Mouse (Mus musculus): Measurements from ENCODE around the gene Kcna1.

Gene Kcna1

DNA sequence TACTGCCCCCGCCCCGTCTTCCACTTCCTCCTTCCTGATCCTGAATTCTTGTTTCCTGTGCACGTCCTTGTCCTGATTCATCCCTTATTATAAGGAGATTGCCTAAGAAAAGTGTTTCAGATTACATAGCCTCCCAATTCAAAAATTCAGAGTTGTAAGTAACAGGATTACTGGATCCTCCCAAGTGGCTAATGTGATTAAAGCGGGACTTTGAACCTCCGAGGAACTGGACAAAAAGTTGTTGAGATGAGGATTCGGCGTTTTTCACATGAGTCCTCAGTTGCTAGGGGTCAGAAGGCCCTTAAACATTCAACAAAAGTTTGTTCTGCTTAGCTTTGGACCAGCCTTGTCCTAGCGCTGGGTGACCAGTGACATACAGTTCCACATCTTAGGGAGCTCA lies at the start of gene Kcna1:
Gene Kcna1 (minus strand): TSS at position 4 of the 400 bp plus-strand sequence.
- no peak for DNase-seq

DNA sequence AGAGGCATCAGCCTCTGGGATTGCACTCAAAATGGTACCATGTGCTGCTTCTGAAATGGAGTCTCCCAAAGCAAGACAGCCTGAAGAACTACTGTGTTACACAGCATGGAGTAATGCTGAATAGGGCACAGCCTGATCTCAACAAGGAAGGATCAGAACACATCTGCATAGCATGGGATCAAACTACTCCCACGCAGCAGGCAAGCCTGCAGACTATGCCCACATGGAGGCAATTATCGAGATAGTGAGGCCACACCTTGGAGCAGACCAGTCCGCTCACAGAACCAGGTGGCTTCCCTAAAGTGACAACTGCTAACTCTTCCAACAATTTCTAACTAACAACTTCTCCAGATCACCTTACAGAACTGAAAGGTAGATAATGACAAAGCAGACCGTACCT lies 40.9 kb upstream of the Kcna1 start:
- no peak for DNase-seq

DNA sequence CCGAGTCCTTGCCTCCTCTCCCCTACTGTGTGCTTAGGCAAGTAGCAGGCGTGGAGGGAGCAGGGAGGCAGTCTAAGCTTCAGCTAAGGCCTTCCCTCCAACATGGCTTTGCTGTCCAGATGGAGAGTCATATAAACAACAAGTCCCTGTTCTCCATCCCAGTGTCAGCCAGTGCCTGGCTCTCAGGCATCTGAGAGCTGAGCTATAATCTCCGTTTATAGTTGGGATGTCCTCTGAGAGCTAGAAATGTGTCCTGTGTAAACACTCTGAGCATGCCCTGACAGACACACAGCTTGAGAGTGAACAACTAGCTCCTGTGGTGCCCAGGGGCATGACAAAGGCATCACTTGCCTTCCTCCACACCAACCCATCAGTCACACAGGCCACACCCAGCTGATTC lies 39.0 kb upstream of the Kcna1 start:
- DNase-seq: no peak

DNA sequence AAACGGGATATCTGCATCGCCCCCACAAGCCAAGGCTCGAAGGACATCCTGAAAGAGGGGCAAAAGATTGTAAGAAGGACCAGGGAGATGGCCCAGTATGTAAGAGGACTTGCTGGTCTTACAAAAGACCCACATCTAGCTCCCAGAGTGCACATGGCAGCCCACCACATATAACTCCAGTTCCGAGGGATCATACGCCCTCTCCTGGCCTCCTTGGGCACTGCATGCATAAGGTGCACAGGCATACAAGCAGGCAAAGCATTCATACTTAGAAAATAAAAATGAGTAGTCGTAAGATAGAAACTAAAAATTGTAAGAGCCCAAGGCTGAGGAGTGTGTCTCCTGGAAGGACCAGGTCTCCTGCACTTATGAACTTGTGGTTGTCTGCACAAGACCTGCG lies 32.8 kb upstream of the Kcna1 start:
- peak; percentile 31 for DNase-seq

DNA sequence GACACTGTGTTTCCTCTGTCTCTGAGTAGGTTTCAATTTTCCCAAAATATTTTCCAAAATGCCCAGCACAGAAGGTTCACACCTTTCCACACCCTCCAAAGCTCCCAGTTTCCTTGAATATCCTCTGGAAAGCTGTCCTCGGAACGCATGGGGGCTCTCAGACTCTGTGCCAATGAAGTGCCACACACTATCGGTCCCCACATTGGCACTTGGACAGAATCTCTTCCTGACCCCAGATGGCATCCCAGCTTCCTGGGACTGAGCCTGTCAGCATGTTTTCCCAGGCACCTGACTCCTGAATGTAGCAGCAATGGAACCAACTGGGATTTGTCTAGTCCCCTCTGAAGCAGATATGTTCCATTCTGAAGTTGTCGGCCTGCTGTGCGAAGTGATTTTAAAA lies 20.8 kb upstream of the Kcna1 start:
- DNase-seq: peak; percentile 84

DNA sequence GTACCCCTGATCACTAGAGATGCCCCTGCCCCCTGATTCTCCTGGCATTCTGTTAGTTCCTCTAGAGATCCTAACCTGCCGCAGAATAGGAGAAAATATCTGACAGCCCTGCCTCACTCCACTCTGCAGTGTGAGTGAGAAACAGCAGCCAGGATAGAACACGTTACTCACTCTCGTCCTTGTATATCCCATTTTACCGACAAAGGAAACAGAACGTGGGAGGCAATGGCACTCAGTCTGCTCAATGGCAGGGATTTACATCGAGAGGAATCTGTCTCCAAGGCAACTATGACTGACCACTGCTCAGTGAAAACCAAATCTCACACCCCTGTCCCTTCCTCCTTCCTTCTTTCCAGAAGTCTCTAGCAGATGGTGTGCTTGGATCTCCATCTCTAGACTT lies 19.9 kb upstream of the Kcna1 start:
- DNase-seq: no peak

DNA sequence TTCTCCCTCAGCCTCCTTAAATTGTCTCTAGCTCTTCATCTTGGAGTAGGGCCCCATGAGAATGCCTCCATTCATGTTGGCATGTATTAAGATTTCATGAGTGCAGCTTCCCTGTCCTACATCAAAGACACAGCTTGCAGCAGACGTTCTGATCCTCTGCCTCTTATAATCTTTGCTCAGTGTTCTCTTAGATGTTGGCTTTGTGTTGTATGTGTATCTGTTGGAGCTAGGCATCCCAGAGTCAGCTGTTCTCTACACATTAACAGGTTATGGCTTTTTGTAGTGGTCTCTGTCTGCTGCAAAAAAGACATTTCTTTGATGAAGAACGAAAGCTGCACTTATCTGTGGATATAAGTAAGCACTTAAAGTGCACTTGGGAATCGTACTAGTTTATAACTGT lies 18.4 kb upstream of the Kcna1 start:
- no peak for DNase-seq

DNA sequence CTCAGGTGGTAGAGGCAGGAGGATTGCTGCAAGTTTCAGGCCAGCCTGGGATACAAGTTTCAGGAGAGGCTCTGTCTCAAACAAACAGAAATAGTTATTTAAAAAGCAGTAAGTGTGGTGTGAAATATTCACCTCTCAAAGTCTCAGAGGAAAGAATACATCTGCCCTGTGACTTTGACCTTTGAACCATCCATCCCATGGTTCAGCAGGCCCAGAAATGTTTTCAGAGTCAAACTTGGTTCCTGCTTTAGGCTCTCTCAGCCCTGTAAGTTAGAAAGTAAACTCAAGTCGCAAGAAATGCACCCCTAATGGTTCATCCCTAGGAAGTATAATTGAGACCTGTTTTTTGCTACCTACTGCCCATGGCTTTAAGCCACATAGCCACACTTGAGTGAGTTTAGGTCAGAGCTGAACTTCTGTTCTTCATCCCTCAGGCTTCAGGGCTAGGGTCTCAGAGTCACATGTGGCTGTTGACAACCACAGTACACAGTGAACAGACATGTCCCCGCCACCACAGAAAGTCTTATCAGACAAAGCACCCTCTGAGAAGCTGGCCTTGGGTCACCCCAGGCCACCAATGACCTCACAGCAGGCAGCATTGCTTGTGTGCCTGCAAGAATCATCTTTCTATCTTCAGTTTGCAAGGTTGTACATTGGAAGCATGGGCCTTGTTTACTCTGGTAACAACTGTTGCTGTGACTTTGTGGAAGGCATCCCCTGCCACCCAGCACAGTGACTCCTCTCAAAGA lies 11.6 kb upstream of the Kcna1 start:
- no peak for DNase-seq

DNA sequence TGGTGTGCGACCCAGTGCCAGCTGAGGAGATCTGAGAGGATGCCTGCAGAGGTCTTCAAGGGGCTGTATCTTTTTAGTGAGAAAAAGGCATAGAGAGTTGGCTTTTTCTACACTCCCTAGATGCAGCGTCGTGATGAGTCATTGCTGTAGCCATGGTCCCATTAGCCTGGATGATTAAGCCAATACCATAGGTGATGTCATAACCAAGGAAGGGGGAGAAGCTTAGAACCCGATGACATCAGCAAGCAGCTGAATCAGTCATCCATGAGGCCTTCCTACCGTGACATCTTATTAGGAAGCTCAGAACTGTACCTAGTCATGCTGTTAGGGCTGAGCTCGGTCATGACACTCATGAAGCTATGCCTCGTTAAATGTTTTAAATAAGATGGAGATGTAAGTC lies 7.4 kb upstream of the Kcna1 start:
- DNase-seq: no peak

DNA sequence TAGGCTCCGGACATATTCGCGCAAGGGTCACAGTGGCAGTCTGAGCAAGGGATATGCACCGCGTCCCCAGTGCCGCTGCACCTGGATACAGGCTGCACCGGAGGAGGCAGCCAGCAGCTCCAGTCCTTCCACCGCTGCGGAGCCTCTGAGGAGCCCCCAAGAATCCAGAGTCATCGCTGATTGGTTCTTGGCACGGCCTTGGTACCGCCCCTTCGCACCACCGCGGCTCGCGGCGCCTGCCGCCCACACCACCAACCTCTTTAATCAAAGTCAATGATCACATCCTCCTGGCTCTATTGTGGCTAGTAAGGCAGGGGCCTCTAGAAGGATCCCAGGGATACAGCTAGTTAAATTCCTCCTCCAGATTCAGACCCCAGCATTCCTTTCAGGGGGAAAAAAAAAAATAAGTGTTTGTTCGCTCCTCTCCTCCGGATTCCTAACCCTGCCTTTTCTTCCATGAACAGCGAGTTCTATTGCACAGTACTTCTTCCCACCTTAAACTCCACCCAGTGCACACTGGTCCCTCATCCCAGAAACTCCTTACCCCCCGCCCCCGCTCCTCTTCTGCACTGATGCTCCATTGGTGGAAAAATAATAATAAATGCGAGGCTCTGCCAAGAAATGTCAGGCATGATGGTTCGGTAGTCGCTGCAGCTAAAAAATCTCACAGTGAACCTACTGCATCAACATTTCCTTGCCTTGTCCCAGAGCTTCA lies 383 bp downstream of the Kcna1 start:
- DNase-seq: peak; percentile 90

DNA sequence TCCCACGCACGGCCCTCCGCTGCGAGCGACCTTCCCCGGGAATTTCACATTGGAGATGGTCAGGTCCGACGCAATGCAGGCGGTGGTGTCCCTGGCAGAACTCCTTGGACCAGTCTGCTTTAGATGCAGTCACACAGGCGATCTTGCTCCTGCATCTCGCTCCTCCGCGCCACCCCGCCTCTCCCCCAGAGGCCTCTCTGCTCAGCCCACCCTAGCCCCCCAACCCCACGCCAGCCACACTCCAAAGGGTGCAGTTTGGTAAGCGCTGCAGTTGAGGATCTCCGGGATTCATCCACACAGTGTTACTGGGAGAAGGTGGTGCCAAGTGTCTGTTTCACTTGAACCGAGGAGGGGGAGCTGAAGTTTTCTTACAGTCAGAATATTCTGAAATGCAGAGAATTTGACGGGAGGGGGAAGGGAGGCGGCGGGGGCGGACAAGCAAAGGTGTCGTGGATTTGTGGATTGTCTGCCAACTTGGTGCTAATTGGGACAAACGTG lies 1.1 kb downstream of the Kcna1 start:
- peak; percentile 86 for DNase-seq

DNA sequence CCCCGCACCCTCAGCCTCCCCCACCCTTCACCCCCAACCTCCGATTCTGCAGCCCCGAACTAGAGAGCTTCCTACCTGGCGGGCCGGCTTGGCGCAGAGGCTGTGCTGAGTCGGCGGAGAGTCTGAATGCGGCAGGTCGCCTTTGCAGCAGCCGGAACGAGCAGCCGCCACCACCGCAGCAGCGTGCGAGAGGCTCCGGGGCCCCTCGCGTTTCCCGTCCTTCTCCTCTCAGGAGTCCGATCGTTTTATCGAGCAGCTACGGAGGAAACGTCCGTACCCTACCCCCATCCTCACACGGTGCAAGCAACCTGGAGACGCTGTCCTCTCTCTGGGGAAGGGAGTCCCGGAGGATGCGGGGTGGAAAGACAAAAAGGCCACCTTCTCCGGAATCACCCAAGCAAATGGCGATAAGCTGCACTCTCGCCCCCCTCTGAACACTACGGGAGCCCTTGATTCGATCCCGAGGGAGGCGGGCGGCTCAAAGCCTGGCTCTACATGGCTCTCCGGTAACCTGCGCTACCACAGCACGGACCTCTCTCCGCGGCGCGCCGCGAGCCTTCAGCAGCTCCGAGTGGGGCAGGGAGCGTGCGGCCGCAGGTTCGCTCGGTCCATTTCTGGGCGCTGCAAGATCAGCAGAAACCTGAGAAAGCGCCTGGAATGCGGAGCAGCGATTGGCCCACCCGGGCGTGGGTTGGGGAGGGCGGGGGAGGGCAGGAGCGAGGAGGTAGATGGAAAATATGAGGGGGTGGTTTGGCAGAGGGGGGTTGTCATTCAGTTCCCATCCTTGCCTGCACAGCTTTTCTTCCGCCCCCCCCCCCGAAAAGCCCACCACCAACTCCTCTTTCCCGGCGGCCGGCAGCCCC lies 1.8 kb downstream of the Kcna1 start:
- DNase-seq: peak; percentile 88

DNA sequence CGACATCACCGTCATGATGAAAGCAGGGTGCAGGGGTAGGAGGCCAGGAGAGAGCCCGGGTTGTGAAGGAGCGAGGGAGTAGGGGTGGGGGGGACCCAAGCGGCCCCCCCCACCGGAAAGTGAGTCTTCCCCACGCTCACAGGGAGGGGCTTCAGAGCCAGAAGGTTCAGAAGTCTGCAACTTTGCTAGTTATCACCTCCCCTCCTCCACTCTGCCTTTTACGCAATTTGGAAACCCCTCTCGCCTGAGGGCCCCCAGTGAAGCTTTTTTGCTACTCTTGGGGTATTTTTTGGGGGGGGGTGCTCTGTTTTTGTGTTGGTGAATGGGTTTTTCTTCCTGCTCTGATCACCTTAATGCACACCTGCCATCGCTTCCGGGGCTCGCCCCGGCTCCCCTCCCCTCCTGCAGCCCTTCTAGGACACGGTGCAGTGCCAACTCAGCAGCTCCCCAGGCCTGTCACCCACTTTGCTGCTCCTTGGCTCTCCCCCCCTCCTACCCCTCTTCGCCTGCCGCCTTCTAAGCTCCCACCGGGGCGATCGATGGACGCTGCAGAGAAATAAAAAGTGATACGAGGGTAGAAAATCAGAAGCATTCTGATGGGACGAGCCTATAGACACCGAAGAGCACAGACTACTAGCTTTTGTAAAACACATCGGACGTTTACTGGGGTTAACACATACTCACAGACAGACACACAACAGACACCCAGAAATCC lies 2.7 kb downstream of the Kcna1 start:
- peak; percentile 77 for DNase-seq

DNA sequence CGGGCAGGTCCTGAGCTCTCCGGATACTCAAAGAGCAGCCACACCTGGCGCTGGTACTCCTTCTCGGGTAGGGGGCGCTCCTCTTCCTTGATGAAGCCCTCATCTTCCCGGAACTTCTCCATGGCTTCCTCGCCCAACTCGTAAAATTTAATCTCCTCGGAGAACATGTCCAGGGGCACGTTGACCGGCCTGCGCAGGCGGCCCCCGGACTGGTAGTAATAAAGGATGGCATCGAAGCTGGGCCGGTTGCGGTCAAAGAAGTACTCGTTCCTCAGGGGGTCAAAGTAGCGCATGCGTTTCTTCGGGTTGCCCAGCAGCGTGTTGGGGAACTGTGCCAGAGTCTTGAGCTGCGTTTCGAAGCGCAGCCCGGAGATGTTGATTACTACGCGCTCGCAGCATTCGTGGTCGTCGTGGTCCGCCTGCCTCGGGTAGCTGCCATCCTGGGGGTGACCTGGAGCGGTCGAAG lies 3.3 kb downstream of the Kcna1 start:
- peak; percentile 82 for DNase-seq

DNA sequence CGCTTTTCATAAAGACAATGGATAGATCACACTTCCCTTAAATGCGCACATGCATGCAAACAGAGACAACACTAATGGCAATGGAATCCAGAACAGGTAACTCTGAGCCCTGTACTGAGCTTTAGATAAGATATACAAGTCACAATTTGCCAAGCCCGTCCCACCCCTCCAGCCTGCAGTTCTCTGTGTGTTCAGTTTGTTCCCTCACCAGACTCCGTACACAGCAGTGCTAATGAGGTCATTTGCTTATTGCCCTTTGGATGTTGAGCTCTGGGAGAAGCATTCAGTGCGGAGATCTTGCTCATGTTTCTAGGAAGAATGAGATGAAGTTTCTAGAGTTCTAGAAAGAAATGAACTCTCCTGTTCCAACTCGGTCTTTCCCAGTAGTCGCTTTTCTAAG lies 17.7 kb downstream of the Kcna1 start:
- no peak for DNase-seq

DNA sequence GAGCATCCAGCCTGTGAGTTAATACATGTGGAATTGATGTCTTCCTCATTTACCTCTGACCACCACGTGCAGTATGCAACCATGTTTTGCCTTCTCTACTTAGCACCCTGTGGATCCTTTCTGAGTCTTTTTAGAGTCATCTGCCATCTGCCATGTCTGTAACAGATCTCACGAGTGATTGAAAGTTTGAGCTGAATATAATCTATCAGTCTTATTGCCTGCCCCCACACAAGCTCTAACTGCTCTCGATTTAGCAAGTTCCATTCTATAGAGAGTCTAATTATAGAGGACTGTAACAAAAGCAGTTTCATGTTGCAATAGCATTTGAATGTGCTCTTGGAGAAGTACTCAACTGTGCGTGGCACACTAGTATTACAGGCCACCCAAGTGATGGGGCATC lies 27.7 kb downstream of the Kcna1 start:
- no peak for DNase-seq

DNA sequence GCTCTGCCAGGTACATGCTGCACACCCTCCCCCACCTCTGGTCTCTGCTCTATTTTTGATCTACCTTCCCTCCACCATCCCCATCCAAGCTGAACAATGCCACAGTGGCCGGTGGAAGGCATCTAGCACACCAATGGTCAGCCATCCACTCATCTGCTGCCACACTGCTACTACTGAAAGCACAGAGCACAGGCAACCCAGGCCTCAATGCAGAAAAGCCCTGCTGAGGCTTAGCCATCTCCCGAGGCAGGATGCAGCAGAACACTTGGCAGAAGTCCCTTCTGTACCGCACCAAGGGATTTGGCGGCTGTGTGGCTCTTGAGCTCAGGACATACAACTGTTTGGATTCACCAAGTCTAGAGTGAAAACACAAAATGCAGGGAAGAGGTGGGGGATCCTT lies 35.4 kb downstream of the Kcna1 start:
- DNase-seq: peak; percentile 71

DNA sequence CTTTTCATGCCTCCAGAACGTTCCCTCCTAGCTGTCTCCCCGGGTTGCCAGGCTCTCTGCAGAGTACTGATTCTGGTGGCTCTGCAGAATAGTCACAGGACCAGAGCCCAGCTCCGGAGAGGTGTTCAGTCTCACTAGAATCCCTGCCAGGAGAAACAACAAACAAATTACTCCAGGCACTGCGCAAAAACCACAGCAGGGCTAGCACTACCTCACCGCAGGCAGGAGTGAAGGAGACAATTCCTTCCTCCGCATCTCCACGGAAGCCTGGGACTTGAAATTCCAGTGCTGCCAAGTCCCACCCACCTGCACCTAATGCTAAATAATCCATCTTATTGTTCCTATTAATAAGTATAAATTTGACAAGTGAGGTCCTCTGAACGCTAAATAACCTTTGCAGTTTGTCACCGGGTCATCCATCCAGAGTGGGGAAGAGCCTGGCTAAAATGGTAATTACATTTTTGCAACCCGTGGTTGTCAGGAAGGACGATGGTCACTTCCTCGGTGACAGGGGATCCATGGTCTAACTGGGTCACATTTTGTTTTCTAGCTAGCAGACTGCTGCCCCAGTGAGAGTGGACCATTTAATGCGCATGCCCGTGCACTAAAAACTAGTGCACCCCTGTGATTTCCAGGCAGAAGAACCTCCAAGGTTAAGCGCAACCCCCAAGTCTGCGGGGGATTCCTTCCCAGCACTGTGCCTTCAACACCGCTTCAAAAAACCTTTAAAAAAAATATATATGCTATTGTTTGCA lies 36.8 kb downstream of the Kcna1 start:
- DNase-seq: peak; percentile 72

DNA sequence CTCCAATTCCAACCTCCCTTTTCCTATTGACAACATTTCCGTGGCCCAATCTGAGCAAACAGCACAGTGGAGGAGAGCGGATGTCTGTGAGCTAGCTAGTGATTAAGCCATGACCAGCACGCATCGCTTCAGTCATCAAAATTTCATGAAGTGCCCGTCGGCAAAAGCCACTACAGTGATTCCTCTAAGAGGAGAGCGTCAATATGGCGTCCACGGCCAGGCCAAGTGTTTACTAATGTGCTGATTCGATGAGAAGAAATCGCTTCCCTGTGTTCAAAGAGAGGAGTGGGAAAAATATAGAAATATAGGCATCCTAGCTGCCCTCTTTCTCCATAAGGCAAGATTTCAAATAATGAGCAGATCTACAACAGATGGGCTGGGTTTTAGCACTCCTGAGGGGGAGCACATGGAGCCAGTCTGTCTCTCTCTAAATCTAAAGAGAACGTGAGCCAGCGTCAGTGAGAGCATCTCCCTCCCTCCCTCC lies 44.3 kb downstream of the Kcna1 start:
- DNase-seq: peak; percentile 67

DNA sequence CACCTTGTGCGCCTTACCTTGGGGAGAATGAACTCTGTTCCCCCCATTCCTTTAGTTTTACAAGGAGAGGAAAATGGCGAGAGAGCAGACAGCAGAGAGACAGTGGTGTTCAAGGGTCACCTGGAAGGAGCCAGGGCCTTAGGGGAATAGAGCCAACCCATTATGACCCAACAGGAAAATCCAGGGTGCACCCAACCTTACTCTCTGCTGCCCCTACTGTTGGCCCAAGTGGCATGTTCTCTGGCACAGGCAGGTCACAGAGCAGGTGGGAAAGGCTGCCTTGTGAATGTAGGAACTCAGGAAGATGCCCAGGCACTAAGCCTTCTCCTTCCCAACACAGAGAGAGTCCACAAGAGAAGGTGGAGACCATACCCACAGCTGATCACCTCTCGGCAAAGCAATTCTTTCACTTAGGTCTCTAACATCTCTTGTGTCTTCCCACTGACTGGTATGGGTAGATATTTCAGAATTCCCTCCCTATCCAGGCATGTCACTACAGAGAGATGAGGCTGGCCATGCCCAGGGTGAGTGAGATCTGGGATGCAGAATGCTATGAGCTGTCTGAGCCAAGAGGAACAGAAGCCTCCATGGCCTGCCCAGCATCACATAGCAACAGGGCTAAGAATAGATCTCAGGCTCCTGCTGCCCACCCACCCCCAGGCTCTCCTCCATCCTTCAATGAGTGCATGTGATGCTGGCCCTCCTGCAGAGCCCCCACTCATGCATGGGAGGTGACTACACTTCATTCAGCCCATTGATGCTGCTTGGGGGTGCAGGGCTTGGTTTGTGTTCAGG lies 46.8 kb downstream of the Kcna1 start:
- DNase-seq: peak; percentile 79

DNA sequence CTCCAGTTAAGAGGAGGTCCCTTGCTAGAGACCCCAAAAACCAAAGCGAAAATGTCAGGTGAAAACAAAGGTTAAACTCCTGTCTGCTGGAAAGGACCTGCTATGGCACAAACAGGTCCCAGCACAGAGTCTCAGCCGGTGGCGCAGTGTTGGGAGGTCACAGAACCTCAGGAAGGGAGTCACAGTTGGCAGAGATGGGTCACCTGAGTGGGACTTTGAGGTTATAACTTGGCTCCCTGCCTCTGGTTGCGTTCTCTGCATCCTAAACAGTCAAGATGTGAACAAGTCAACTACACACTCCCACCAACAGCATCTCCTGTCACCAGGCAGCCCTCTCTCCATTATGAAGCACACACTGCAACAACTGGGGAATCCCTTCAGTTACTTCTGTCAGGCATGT lies 48.4 kb downstream of the Kcna1 start:
- DNase-seq: peak; percentile 56
